Mouse (Mus musculus): ENCODE measurements at regions not wholly inside any gene's neighbourhood (a gene's known extent, or its start where the extent isn't known, plus 50 kb on each side); places are given as distances from the start of the nearest gene placed in this dataset.

GRCm38 (mm10) chr10:43722164-43722563 lies 144.1 kb downstream of the Cd24a start:
- DNase-seq (ENCODE audit: low spot score) (no peak), ATAC-seq (ENCODE audit: extremely low read depth, insufficient number of reproducible peaks, low FRiP score, poor library complexity, severe bottlenecking) (no peak)
- Histone ChIP-seq H3K4me3 (ENCODE audit: low read depth, low read length) (no peak overlapping the region), H3K27me3 (ENCODE audit: insufficient read depth, low read length) (peaks cover 2% of the 10 kb centered on the region; the same call in 1 of the 2 replicates), H3K4me1 (ENCODE audit: insufficient read depth, low read depth, low read length) (no peaks in the 10 kb centered on the region), H3K9me3 (replicated peaks) (no peaks in the 10 kb centered on the region), H3K36me3 (replicated peaks) (no peaks in the 10 kb centered on the region)
- no peak for TF ChIP-seq GATA1 (IDR thresholded peaks at IDR 0.05; ENCODE audit: borderline replicate concordance, low read length)
- TF ChIP-seq CTCF (IDR thresholded peaks at IDR 0.05; ENCODE audit: low read depth, low read length): no peak
- no peak for TF ChIP-seq POLR2AphosphoS5 (IDR thresholded peaks at IDR 0.05; ENCODE audit: insufficient replicate concordance, low read depth, low read length)

- Histone ChIP-seq H3K36me3 (replicated peaks) (no peaks in the 10 kb centered on the region), H3K27me3 (ENCODE audit: insufficient read depth, low read length) (peaks cover 2% of the 10 kb centered on the region; the same call in 1 of the 2 replicates), H3K4me1 (ENCODE audit: insufficient read depth, low read depth, low read length) (no peaks in the 10 kb centered on the region), H3K4me3 (ENCODE audit: low read depth, low read length) (no peak overlapping the region), H3K9me3 (replicated peaks) (no peaks in the 10 kb centered on the region)
- TF ChIP-seq TAL1 (conservative IDR thresholded peaks at IDR 0.05; ENCODE audit: low read depth, low read length) (no peak), POLR2AphosphoS5 (IDR thresholded peaks at IDR 0.05; ENCODE audit: insufficient replicate concordance, low read depth, low read length) (no peak), GATA2 (IDR thresholded peaks at IDR 0.05; ENCODE audit: borderline replicate concordance, low read depth, low read length) (no peak), GATA1 (IDR thresholded peaks at IDR 0.05; ENCODE audit: borderline replicate concordance, low read length) (no peak), CTCF (IDR thresholded peaks at IDR 0.05; ENCODE audit: low read depth, low read length) (no peak)
- ATAC-seq (ENCODE audit: extremely low read depth, insufficient number of reproducible peaks, low FRiP score, poor library complexity, severe bottlenecking) (no peak), DNase-seq (ENCODE audit: low spot score) (no peak)
Measured at GRCm38 (mm10) chr10:43722711-43723614, 144.9 kb downstream of the Cd24a start.

- DNase-seq (ENCODE audit: low spot score) (no peak), ATAC-seq (ENCODE audit: extremely low read depth, insufficient number of reproducible peaks, low FRiP score, poor library complexity, severe bottlenecking) (no peak)
- Histone ChIP-seq H3K4me1 (ENCODE audit: insufficient read depth, low read depth, low read length) (no peaks in the 10 kb centered on the region), H3K4me3 (ENCODE audit: low read depth, low read length) (no peak overlapping the region), H3K27me3 (ENCODE audit: insufficient read depth, low read length) (peaks cover 2% of the 10 kb centered on the region; the same call in 1 of the 2 replicates), H3K9me3 (replicated peaks) (no peaks in the 10 kb centered on the region), H3K36me3 (replicated peaks) (no peaks in the 10 kb centered on the region)
- TF ChIP-seq GATA2 (IDR thresholded peaks at IDR 0.05; ENCODE audit: borderline replicate concordance, low read depth, low read length) (no peak), GATA1 (IDR thresholded peaks at IDR 0.05; ENCODE audit: borderline replicate concordance, low read length) (no peak), TAL1 (conservative IDR thresholded peaks at IDR 0.05; ENCODE audit: low read depth, low read length) (no peak), CTCF (IDR thresholded peaks at IDR 0.05; ENCODE audit: low read depth, low read length) (no peak), POLR2AphosphoS5 (IDR thresholded peaks at IDR 0.05; ENCODE audit: insufficient replicate concordance, low read depth, low read length) (no peak)
Measured at GRCm38 (mm10) chr10:43723615-43723937, 145.5 kb downstream of the Cd24a start.

GRCm38 (mm10) chr10:43727746-43728145 lies 149.7 kb downstream of the Cd24a start:
- H3K4me3 ChIP-seq (ENCODE audit: low read depth, low read length): no peak overlapping the region
- H3K4me1 ChIP-seq (ENCODE audit: insufficient read depth, low read depth, low read length): peaks cover 2% of the 10 kb centered on the region; the same call in 1 of the 2 replicates
- H3K36me3 ChIP-seq (replicated peaks): no peaks in the 10 kb centered on the region
- H3K27me3 ChIP-seq (ENCODE audit: insufficient read depth, low read length): peaks cover 2% of the 10 kb centered on the region; the same call in 1 of the 2 replicates
- DNase-seq (ENCODE audit: low spot score) (no peak), ATAC-seq (ENCODE audit: extremely low read depth, insufficient number of reproducible peaks, low FRiP score, poor library complexity, severe bottlenecking) (no peak)
- no peaks in the 10 kb centered on the region for H3K9me3 ChIP-seq (replicated peaks)
- TF ChIP-seq GATA2 (IDR thresholded peaks at IDR 0.05; ENCODE audit: borderline replicate concordance, low read depth, low read length) (no peak), GATA1 (IDR thresholded peaks at IDR 0.05; ENCODE audit: borderline replicate concordance, low read length) (no peak), TAL1 (conservative IDR thresholded peaks at IDR 0.05; ENCODE audit: low read depth, low read length) (no peak), POLR2AphosphoS5 (IDR thresholded peaks at IDR 0.05; ENCODE audit: insufficient replicate concordance, low read depth, low read length) (no peak), CTCF (IDR thresholded peaks at IDR 0.05; ENCODE audit: low read depth, low read length) (no peak)

- DNase-seq (ENCODE audit: low spot score) (no peak), ATAC-seq (ENCODE audit: extremely low read depth, insufficient number of reproducible peaks, low FRiP score, poor library complexity, severe bottlenecking) (no peak)
- H3K4me1 ChIP-seq (ENCODE audit: insufficient read depth, low read depth, low read length): peaks cover 2% of the 10 kb centered on the region; the same call in 1 of the 2 replicates
- no peak for TF ChIP-seq GATA2 (IDR thresholded peaks at IDR 0.05; ENCODE audit: borderline replicate concordance, low read depth, low read length)
- TF ChIP-seq POLR2AphosphoS5 (IDR thresholded peaks at IDR 0.05; ENCODE audit: insufficient replicate concordance, low read depth, low read length): no peak
- TF ChIP-seq TAL1 (conservative IDR thresholded peaks at IDR 0.05; ENCODE audit: low read depth, low read length): no peak
- H3K36me3 ChIP-seq (replicated peaks): no peaks in the 10 kb centered on the region
- no peaks in the 10 kb centered on the region for H3K9me3 ChIP-seq (replicated peaks)
- no peaks in the 10 kb centered on the region for H3K27me3 ChIP-seq (ENCODE audit: insufficient read depth, low read length)
- H3K4me3 ChIP-seq (ENCODE audit: low read depth, low read length): no peak overlapping the region
Measured at GRCm38 (mm10) chr10:43729184-43729583, 151.1 kb downstream of the Cd24a start.

- Histone ChIP-seq H3K36me3 (replicated peaks) (no peaks in the 10 kb centered on the region), H3K9me3 (replicated peaks) (no peaks in the 10 kb centered on the region)
Measured at GRCm38 (mm10) chr10:43733618-43734415, 155.7 kb downstream of the Cd24a start.

More at GRCm38 (mm10) chr10:43733618-43734415, 155.7 kb downstream of the Cd24a start:
- no peak for TF ChIP-seq GATA2 (IDR thresholded peaks at IDR 0.05; ENCODE audit: borderline replicate concordance, low read depth, low read length)
- DNase-seq (ENCODE audit: low spot score) (no peak), ATAC-seq (ENCODE audit: extremely low read depth, insufficient number of reproducible peaks, low FRiP score, poor library complexity, severe bottlenecking) (no peak)
- Histone ChIP-seq H3K27me3 (ENCODE audit: insufficient read depth, low read length) (no peaks in the 10 kb centered on the region), H3K4me3 (ENCODE audit: low read depth, low read length) (no peak overlapping the region), H3K4me1 (ENCODE audit: insufficient read depth, low read depth, low read length) (peaks cover 5% of the 10 kb centered on the region; the same call in 1 of the 2 replicates)
